Mouse (Mus musculus): ENCODE results near the gene B4galnt2. TPM values are rescaled to one million over a fixed set of nuclear protein-coding genes. Genes with fewer than 3 reads are reported as not detected.

The B4galnt2 gene
- polyA plus RNA-seq, 1 experiment, result not detected

DNA sequence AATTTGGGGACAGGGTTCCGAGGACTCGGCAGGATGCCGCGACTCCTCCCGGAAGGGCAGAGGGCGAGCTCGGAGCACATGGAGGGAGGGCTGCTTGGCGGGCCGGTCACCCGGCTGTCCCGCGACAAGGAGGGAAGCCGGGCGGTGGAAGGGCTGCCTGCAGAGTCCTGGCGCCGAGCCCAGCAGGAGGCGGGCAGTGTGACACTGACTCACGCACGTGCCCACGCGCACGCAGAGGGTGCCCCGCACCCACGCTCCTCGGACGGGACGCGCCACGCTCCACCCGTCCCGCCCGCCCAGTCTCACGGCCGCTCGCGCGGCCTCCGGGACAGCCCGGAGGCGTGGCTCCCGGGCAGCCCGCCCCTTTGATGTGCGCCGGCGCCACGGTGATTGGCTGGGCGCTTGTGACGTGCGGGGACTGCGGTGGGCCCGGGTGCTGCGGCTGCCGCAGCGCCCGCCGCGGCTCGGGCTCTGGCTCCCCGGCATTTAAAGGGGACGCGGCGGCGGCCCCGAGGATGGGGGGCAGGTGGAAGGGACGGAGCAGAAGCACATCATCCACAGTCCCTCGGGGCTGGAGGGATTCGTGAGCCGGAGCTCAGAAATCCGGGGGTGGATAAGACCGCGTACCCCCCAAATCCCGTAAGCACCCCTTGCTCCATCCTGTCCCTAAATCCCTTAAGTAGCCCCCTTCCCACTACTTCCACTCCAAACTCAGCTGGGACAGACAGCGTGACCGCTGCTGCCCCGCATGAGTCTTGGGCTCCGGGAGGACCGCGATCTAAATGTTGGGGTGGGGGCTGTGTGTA lies 90.4 kb downstream of the B4galnt2 start, which contains the start of gene Phospho1:
TSS of gene Phospho1 (plus strand) at position 429 of the 806 bp plus-strand sequence.
- H3K4me1 ChIP-seq (ENCODE audit: control insufficient read depth, insufficient read depth, low read length), result peaks cover 4% of the 10 kb centered on the region; the same call in 1 of the 2 replicates
- under 1% methylated on average over 77 of the region's 78 CpGs for WGBS
- DNase-seq, result peak; percentile 90
- TF ChIP-seq CTCF (IDR thresholded peaks at IDR 0.05; ENCODE audit: insufficient read depth, low read length) (no peak), POLR2A (IDR thresholded peaks at IDR 0.05; ENCODE audit: borderline replicate concordance, extremely low read depth, low read depth, low read length) (peak; percentile 58; the same call in 1 of the 2 replicates)
- H3K4me3 ChIP-seq (replicated peaks; ENCODE audit: extremely low read depth, low read depth, low read length), result peak within 1 kb of the TSS; percentile 84

- TF ChIP-seq POLR2A (IDR thresholded peaks at IDR 0.05; ENCODE audit: borderline replicate concordance, extremely low read depth, low read depth, low read length) (no peak), CTCF (IDR thresholded peaks at IDR 0.05; ENCODE audit: insufficient read depth, low read length) (no peak)
- WGBS, result 94% methylated on average over 4 of the region's 4 CpGs
- peaks cover 4% of the 10 kb centered on the region; the same call in 1 of the 2 replicates for H3K4me1 ChIP-seq (ENCODE audit: control insufficient read depth, insufficient read depth, low read length)
- no peak for DNase-seq
- no peak overlapping the region for H3K4me3 ChIP-seq (replicated peaks; ENCODE audit: extremely low read depth, low read depth, low read length)
Observed at GRCm38 (mm10) chr11:95822437-95822836, 92.3 kb downstream of the B4galnt2 start.

DNA sequence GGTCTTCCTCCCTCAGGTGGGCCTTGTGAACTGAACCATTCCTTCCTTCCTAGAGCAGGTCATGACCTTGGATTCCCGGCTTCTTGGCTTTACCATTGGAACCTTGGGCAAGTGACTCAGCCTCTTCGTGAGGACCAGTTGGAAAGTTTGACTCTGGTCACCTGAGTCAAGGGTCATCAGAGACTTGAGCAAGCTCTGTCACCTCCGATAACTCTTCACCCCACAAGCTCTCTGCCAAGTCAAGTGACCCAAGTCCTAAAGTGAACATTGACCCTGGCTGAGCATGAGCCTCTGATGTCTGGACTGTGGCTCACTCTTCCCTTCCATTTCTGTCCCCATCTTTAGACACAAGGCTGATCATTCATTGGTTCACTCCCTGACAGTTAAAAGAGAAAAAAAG lies 93.2 kb downstream of the B4galnt2 start:
- WGBS, result 77% methylated on average over 3 of the region's 3 CpGs
- Histone ChIP-seq H3K4me3 (replicated peaks; ENCODE audit: extremely low read depth, low read depth, low read length) (no peak overlapping the region), H3K4me1 (ENCODE audit: control insufficient read depth, insufficient read depth, low read length) (peaks cover 4% of the 10 kb centered on the region; the same call in 1 of the 2 replicates)
- no peak for TF ChIP-seq POLR2A (IDR thresholded peaks at IDR 0.05; ENCODE audit: borderline replicate concordance, extremely low read depth, low read depth, low read length)
- no peak for TF ChIP-seq CTCF (IDR thresholded peaks at IDR 0.05; ENCODE audit: insufficient read depth, low read length)
- DNase-seq, result no peak

GRCm38 (mm10) chr11:95819138-95819537 lies 95.6 kb downstream of the B4galnt2 start:
- DNase-seq, result no peak
- WGBS, result 71% methylated on average over 8 of the region's 8 CpGs

More at GRCm38 (mm10) chr11:95819138-95819537, 95.6 kb downstream of the B4galnt2 start:
- no peak for TF ChIP-seq POLR2A (IDR thresholded peaks at IDR 0.05; ENCODE audit: borderline replicate concordance, extremely low read depth, low read depth, low read length)
- no peak for TF ChIP-seq CTCF (IDR thresholded peaks at IDR 0.05; ENCODE audit: insufficient read depth, low read length)
- no peaks in the 10 kb centered on the region for H3K4me1 ChIP-seq (ENCODE audit: control insufficient read depth, insufficient read depth, low read length)
- H3K4me3 ChIP-seq (replicated peaks; ENCODE audit: extremely low read depth, low read depth, low read length), result no peak overlapping the region

Other genes starting within 250 kb of the B4galnt2 start
- gene Phb, start 247.9 kb downstream of the B4galnt2 start, polyA plus RNA-seq (2012; rRNA removed), result 38.8 and 62.5 TPM in 2 replicates
- gene Zfp652, start 202.2 kb downstream of the B4galnt2 start, polyA plus RNA-seq (2012; rRNA removed), result 35.6 and 40.4 TPM in 2 replicates
- 0.07 and 0.18 TPM in 2 replicates for gene B130006D01Rik, start 191.3 kb downstream of the B4galnt2 start, polyA plus RNA-seq (2012; rRNA removed)
- gene Phospho1, start 90.4 kb downstream of the B4galnt2 start, polyA plus RNA-seq (2012; rRNA removed), result 85.8 and 128 TPM in 2 replicates
- 18.1 and 31.9 TPM in 2 replicates for gene Gngt2, start 77.7 kb downstream of the B4galnt2 start, polyA plus RNA-seq (2012; rRNA removed)
- 141 and 169 TPM in 2 replicates for gene Abi3, start 72.4 kb downstream of the B4galnt2 start, polyA plus RNA-seq (2012; rRNA removed)
- 1.4 and 1.6 TPM in 2 replicates for gene Igf2bp1, start 91.0 kb upstream of the B4galnt2 start, polyA plus RNA-seq (2012; rRNA removed)
- gene Gip, start 109.7 kb upstream of the B4galnt2 start, polyA plus RNA-seq (2012; rRNA removed), result not detected in 2 replicates
- 18.1 and 24.1 TPM in 2 replicates for gene Snf8, start 120.0 kb upstream of the B4galnt2 start, polyA plus RNA-seq (2012; rRNA removed)
- gene Ube2z, start 150.5 kb upstream of the B4galnt2 start, polyA plus RNA-seq (2012; rRNA removed), result 31.1 and 38.1 TPM in 2 replicates
- 235 and 352 TPM in 2 replicates for gene Atp5g1, start 160.8 kb upstream of the B4galnt2 start, polyA plus RNA-seq (2012; rRNA removed)
- 0.08 and 0.11 TPM in 2 replicates for gene Calcoco2, start 197.1 kb upstream of the B4galnt2 start, polyA plus RNA-seq (2012; rRNA removed)
- gene Ttll6, start 218.9 kb upstream of the B4galnt2 start, polyA plus RNA-seq (2012; rRNA removed), result 3.6 and 4.6 TPM in 2 replicates

Measured in lung, adult 2 months (tissue).